8 mouse cellular contexts compared by ENCODE assay signal in genomic region chr16:10544995-10545622, GRCm38 (mm10). TPM values are rescaled to one million over a fixed set of nuclear protein-coding genes. Genes with fewer than 3 reads are reported as not detected.
DNase-seq lines count a peak whose midpoint lies in the region; ATAC-seq lines count a peak whose summit lies in the region.

Gene Clec16a, plus strand, starts transcription at chr16:10545339.

- intact Hi-C loops in heart, postnatal 14 days (cut with DNase I), result loop anchor here (5.0 kb wide), 2 partner anchors 707 to 1813 kb away; partner anchors contain the start of gene Gspt1

- no peaks in the 10 kb centered on the region for H3K9me3 ChIP-seq in forebrain, embryonic 14.5 days (replicated peaks; ENCODE audit: control insufficient read depth, low read length)
- H3K9me3 ChIP-seq in neural tube, embryonic 15.5 days (replicated peaks), result no peaks in the 10 kb centered on the region

- peak; percentile 95 for DNase-seq in ES-CJ7 (ENCODE audit: low read depth, low spot score)
- peak; percentile 94 for DNase-seq in cerebellum, adult 11 months
- DNase-seq in forebrain, embryonic 14.5 days (ENCODE audit: low spot score), result peak; percentile 98
- peak; percentile 94 to 97 for DNase-seq in heart, postnatal 14 days
- DNase-seq in layer of hippocampus, adult 11-12 months (ENCODE audit: low spot score), result peak; percentile 96
- DNase-seq in lung, adult 18-20 months, result peak; percentile 97 to 98
- DNase-seq in testis, postnatal 14 days (ENCODE audit: low spot score), result peak; percentile 97

- H3K4me1 ChIP-seq in forebrain, embryonic 14.5 days (ENCODE audit: control insufficient read depth, insufficient read depth, low read length), result peaks cover 31% of the 10 kb centered on the region
- peaks cover 57% of the 10 kb centered on the region for H3K4me1 ChIP-seq in neural tube, embryonic 15.5 days

- no peaks in the 10 kb centered on the region for H3K36me3 ChIP-seq in forebrain, embryonic 14.5 days (ENCODE audit: control insufficient read depth, insufficient read depth, low read length)
- no peaks in the 10 kb centered on the region for H3K36me3 ChIP-seq in neural tube, embryonic 15.5 days

- WGBS in forebrain, embryonic 14.5 days, result under 1% methylated on average over 57 of the region's 58 CpGs
- under 1% methylated on average over 58 of the region's 58 CpGs for WGBS in neural tube, embryonic 15.5 days

- H3K4me2 ChIP-seq in forebrain, embryonic 14.5 days (ENCODE audit: low read length), result peak within 1 kb of the TSS; percentile 63
- peak within 1 kb of the TSS; percentile 76 for H3K4me2 ChIP-seq in neural tube, embryonic 15.5 days

- H3K4me3 ChIP-seq in forebrain, embryonic 14.5 days (ENCODE audit: low read depth, low read length), result peak within 1 kb of the TSS; percentile 90
- peak within 1 kb of the TSS; percentile 99 for H3K4me3 ChIP-seq in neural tube, embryonic 15.5 days (replicated peaks)

- no peak within 1 kb of the TSS for H3K27ac ChIP-seq in forebrain, embryonic 14.5 days (ENCODE audit: low read depth, low read length)
- H3K27ac ChIP-seq in neural tube, embryonic 15.5 days (replicated peaks), result peak within 1 kb of the TSS; percentile 63

- H3K9ac ChIP-seq in forebrain, embryonic 14.5 days (ENCODE audit: low read length), result peak within 1 kb of the TSS; percentile 82
- H3K9ac ChIP-seq in neural tube, embryonic 15.5 days (replicated peaks), result peak within 1 kb of the TSS; percentile 90

- H3K27me3 ChIP-seq in forebrain, embryonic 14.5 days (replicated peaks; ENCODE audit: control insufficient read depth, insufficient read depth, low read length), result no peaks in the 10 kb centered on the region
- H3K27me3 ChIP-seq in neural tube, embryonic 15.5 days (replicated peaks), result no peaks in the 10 kb centered on the region

- ATAC-seq in forebrain, embryonic 14.5 days, result peak; percentile 91
- peak; percentile 92 for ATAC-seq in neural tube, embryonic 15.5 days (ENCODE audit: low FRiP score)

RNA-seq across cellular contexts. Expression of gene Clec16a, which starts in this region (rescaled TPM):
- polyA plus RNA-seq in forebrain, embryonic 14.5 days (2014; fragmentation: Nextera tagmentation; extraction: Ambion mirVana), result 50.2 and 65.6 TPM in 2 replicates
- total RNA-seq in heart, postnatal 14 days (2021), result 10 to 100 TPM; 46.0 to 50.7 TPM
- polyA plus RNA-seq in neural tube, embryonic 15.5 days (2015; fragmentation: Nextera tagmentation; extraction: Ambion mirVana), result 62.6 and 71.6 TPM in 2 replicates
